Mouse (Mus musculus): Measurements from ENCODE around the gene Stip1. TPM values are rescaled to one million over a fixed set of nuclear protein-coding genes. Genes with fewer than 3 reads are reported as not detected.

Gene Stip1
- polyA plus RNA-seq (2012; rRNA removed): 215 and 217 TPM in 2 replicates

- Histone ChIP-seq H3K27me3 (ENCODE audit: control insufficient read depth, insufficient read depth, low read length) (no peaks in the 10 kb centered on the region), H3K4me3 (replicated peaks; ENCODE audit: insufficient read depth, low read depth, low read length) (peak within 1 kb of the TSS; percentile 76), H3K4me1 (ENCODE audit: control insufficient read depth, insufficient read depth, low read length) (peaks cover 7% of the 10 kb centered on the region; the same call in 1 of the 2 replicates), H3K27ac (ENCODE audit: insufficient read depth, low read length) (peak within 1 kb of the TSS; percentile 66)
- WGBS: under 1% methylated on average over 49 of the region's 49 CpGs
- DNase-seq: peak; percentile 99 to 100
- peak; percentile 95 for TF ChIP-seq POLR2A (IDR thresholded peaks at IDR 0.05; ENCODE audit: borderline replicate concordance, insufficient read depth, low read length)
- no peak for TF ChIP-seq CTCF (IDR thresholded peaks at IDR 0.05; ENCODE audit: borderline replicate concordance, insufficient read depth, low read depth, low read length)
Measured at GRCm38 (mm10) chr19:7039841-7040636, at the start of gene Stip1. Gene Stip1, minus strand, starts transcription at chr19:7039967.

GRCm38 (mm10) chr19:7089050-7089449 lies 49.3 kb upstream of the Stip1 start:
- Histone ChIP-seq H3K27ac (ENCODE audit: insufficient read depth, low read length) (no peak overlapping the region), H3K4me1 (ENCODE audit: control insufficient read depth, insufficient read depth, low read length) (peaks cover 45% of the 10 kb centered on the region), H3K4me3 (replicated peaks; ENCODE audit: insufficient read depth, low read depth, low read length) (no peak overlapping the region), H3K27me3 (ENCODE audit: control insufficient read depth, insufficient read depth, low read length) (no peaks in the 10 kb centered on the region)
- WGBS: 62% methylated on average over 5 of the region's 5 CpGs
- TF ChIP-seq CTCF (IDR thresholded peaks at IDR 0.05; ENCODE audit: borderline replicate concordance, insufficient read depth, low read depth, low read length) (no peak), POLR2A (IDR thresholded peaks at IDR 0.05; ENCODE audit: borderline replicate concordance, insufficient read depth, low read length) (no peak)
- DNase-seq: no peak

GRCm38 (mm10) chr19:7088558-7088957 lies 48.8 kb upstream of the Stip1 start:
- no peak for DNase-seq
- no peak overlapping the region for H3K4me3 ChIP-seq (replicated peaks; ENCODE audit: insufficient read depth, low read depth, low read length)
- peaks cover 50% of the 10 kb centered on the region for H3K4me1 ChIP-seq (ENCODE audit: control insufficient read depth, insufficient read depth, low read length)
- no peak overlapping the region for H3K27ac ChIP-seq (ENCODE audit: insufficient read depth, low read length)
- TF ChIP-seq CTCF (IDR thresholded peaks at IDR 0.05; ENCODE audit: borderline replicate concordance, insufficient read depth, low read depth, low read length): no peak
- no peak for TF ChIP-seq POLR2A (IDR thresholded peaks at IDR 0.05; ENCODE audit: borderline replicate concordance, insufficient read depth, low read length)
- H3K27me3 ChIP-seq (ENCODE audit: control insufficient read depth, insufficient read depth, low read length): no peaks in the 10 kb centered on the region
- 58% methylated on average over 9 of the region's 9 CpGs for WGBS

- no peaks in the 10 kb centered on the region for H3K27me3 ChIP-seq (ENCODE audit: control insufficient read depth, insufficient read depth, low read length)
- no peak for DNase-seq
- H3K4me1 ChIP-seq (ENCODE audit: control insufficient read depth, insufficient read depth, low read length): peaks cover 30% of the 10 kb centered on the region
- H3K4me3 ChIP-seq (replicated peaks; ENCODE audit: insufficient read depth, low read depth, low read length): no peak overlapping the region
- TF ChIP-seq POLR2A (IDR thresholded peaks at IDR 0.05; ENCODE audit: borderline replicate concordance, insufficient read depth, low read length) (no peak), CTCF (IDR thresholded peaks at IDR 0.05; ENCODE audit: borderline replicate concordance, insufficient read depth, low read depth, low read length) (no peak)
- WGBS: 29% methylated on average over 15 of the region's 15 CpGs
- no peak overlapping the region for H3K27ac ChIP-seq (ENCODE audit: insufficient read depth, low read length)
Measured at GRCm38 (mm10) chr19:7084734-7085133, 45.0 kb upstream of the Stip1 start.

GRCm38 (mm10) chr19:7083035-7083794 lies 43.4 kb upstream of the Stip1 start:
- DNase-seq: no peak
- H3K27ac ChIP-seq (ENCODE audit: insufficient read depth, low read length): no peak overlapping the region

GRCm38 (mm10) chr19:7081516-7082266 lies 41.9 kb upstream of the Stip1 start:
- TF ChIP-seq POLR2A (IDR thresholded peaks at IDR 0.05; ENCODE audit: borderline replicate concordance, insufficient read depth, low read length) (no peak), CTCF (IDR thresholded peaks at IDR 0.05; ENCODE audit: borderline replicate concordance, insufficient read depth, low read depth, low read length) (no peak)
- H3K27me3 ChIP-seq (ENCODE audit: control insufficient read depth, insufficient read depth, low read length): no peaks in the 10 kb centered on the region
- H3K4me1 ChIP-seq (ENCODE audit: control insufficient read depth, insufficient read depth, low read length): peaks cover 28% of the 10 kb centered on the region
- no peak overlapping the region for H3K27ac ChIP-seq (ENCODE audit: insufficient read depth, low read length)
- WGBS: 87% methylated on average over 7 of the region's 7 CpGs
- no peak overlapping the region for H3K4me3 ChIP-seq (replicated peaks; ENCODE audit: insufficient read depth, low read depth, low read length)
- DNase-seq: no peak

More at GRCm38 (mm10) chr19:7083035-7083794, 43.4 kb upstream of the Stip1 start:
- WGBS: 32% methylated on average over 14 of the region's 14 CpGs
- no peak overlapping the region for H3K4me3 ChIP-seq (replicated peaks; ENCODE audit: insufficient read depth, low read depth, low read length)
- no peak for TF ChIP-seq CTCF (IDR thresholded peaks at IDR 0.05; ENCODE audit: borderline replicate concordance, insufficient read depth, low read depth, low read length)
- no peak for TF ChIP-seq POLR2A (IDR thresholded peaks at IDR 0.05; ENCODE audit: borderline replicate concordance, insufficient read depth, low read length)
- no peaks in the 10 kb centered on the region for H3K27me3 ChIP-seq (ENCODE audit: control insufficient read depth, insufficient read depth, low read length)
- peaks cover 28% of the 10 kb centered on the region for H3K4me1 ChIP-seq (ENCODE audit: control insufficient read depth, insufficient read depth, low read length)

- Histone ChIP-seq H3K4me1 (ENCODE audit: control insufficient read depth, insufficient read depth, low read length) (peaks cover 6% of the 10 kb centered on the region), H3K27me3 (ENCODE audit: control insufficient read depth, insufficient read depth, low read length) (no peaks in the 10 kb centered on the region), H3K4me3 (replicated peaks; ENCODE audit: insufficient read depth, low read depth, low read length) (no peak overlapping the region), H3K27ac (ENCODE audit: insufficient read depth, low read length) (no peak overlapping the region)
- TF ChIP-seq CTCF (IDR thresholded peaks at IDR 0.05; ENCODE audit: borderline replicate concordance, insufficient read depth, low read depth, low read length): no peak
- no peak for TF ChIP-seq POLR2A (IDR thresholded peaks at IDR 0.05; ENCODE audit: borderline replicate concordance, insufficient read depth, low read length)
- DNase-seq: no peak
- WGBS: 91% methylated on average over 7 of the region's 7 CpGs
Measured at GRCm38 (mm10) chr19:7078271-7078670, 38.5 kb upstream of the Stip1 start.
